Mouse (Mus musculus) forebrain, postnatal 0 days (tissue): ENCODE measurements around the gene Krr1. TPM values are rescaled to one million over a fixed set of nuclear protein-coding genes. Genes with fewer than 3 reads are reported as not detected.

Experiments
- ATAC-seq: fragments of 200-750 bp; cut with Nextera tagmentation; 2 replicates; pipeline ENCODE4 v1.8.0; 2017; ENCODE audit warnings: mild to moderate bottlenecking, moderate library complexity
- DNase-seq: peaks from one replicate; pipeline ENCODE4 v3.0.0-alpha.2; 2015
- H3K27ac ChIP-seq: fragments of 300-500 bp; sonication (generic); 2 replicates; pipeline ENCODE4 v1.5.1; 2014; ENCODE audit warnings: low read depth, mild to moderate bottlenecking, antibody characterized with exemption, low read length, moderate library complexity, mixed read lengths
- H3K27me3 ChIP-seq: fragments of 300-500 bp; sonication (generic); 2 replicates; pipeline ENCODE4 v1.6.1; 2014; ENCODE audit warnings: mild to moderate bottlenecking, low read length, mixed read lengths; ENCODE audit not compliant: insufficient read depth
- H3K36me3 ChIP-seq: fragments of 300-500 bp; sonication (generic); 2 replicates; pipeline ENCODE4 v1.6.1; 2014; ENCODE audit warnings: mild to moderate bottlenecking, moderate library complexity; ENCODE audit not compliant: insufficient read depth
- H3K4me1 ChIP-seq: fragments of 300-500 bp; sonication (generic); 2 replicates; pipeline ENCODE4 v1.6.1; 2014; ENCODE audit warnings: antibody characterized with exemption; ENCODE audit not compliant: insufficient read depth
- H3K4me2 ChIP-seq: fragments of 300-500 bp; sonication (generic); 2 replicates; pipeline ENCODE4 v1.6.1; 2014; ENCODE audit warnings: low read depth, mild to moderate bottlenecking, moderate library complexity
- H3K4me3 ChIP-seq: fragments of 300-500 bp; sonication (generic); 2 replicates; pipeline ENCODE4 v1.5.1; 2014; ENCODE audit warnings: low read depth, low read length, mixed read lengths
- H3K9ac ChIP-seq: fragments of 300-500 bp; sonication (generic); 2 replicates; pipeline ENCODE4 v1.6.1; 2014; ENCODE audit warnings: mild to moderate bottlenecking
- H3K9me3 ChIP-seq: fragments of 300-500 bp; sonication (generic); 2 replicates; pipeline ENCODE4 v1.6.1; 2016; ENCODE audit warnings: low read length
- CTCF ChIP-seq: sonication (generic); IDR thresholded peaks from 2 replicates; pipeline ENCODE4 v1.5.1; 2016; ENCODE audit warnings: antibody characterized with exemption, control low read depth, low read depth
- WGBS: fragments of 180-500 bp; shearing (Covaris S2); extraction: QIAGEN DNeasy Blood & Tissue Kit; methylation state at CpG from one replicate; pipeline ENCODE4 v1.1.7; 2014; 5-methylcytosine and 5-hydroxymethylcytosine counted together
- polyA plus RNA-seq: library from polyadenylated mRNA; unstranded; fragments of >200 nt; fragmentation: Nextera tagmentation; extraction: Ambion mirVana; gene quantifications from 2 replicates; pipeline ENCODE4 v1.2.1, GENCODE M21; 2015
- total RNA-seq: library from RNA; depleted of rRNA; stranded (reverse); fragments of >200 nt; gene quantifications from 2 replicates; pipeline ENCODE4 v1.2.3, GENCODE M21; 2014

Krr1 gene
- total and polyA plus RNA-seq, 2 experiments from 2014 or later, result 30.8 to 38.2 TPM

DNA sequence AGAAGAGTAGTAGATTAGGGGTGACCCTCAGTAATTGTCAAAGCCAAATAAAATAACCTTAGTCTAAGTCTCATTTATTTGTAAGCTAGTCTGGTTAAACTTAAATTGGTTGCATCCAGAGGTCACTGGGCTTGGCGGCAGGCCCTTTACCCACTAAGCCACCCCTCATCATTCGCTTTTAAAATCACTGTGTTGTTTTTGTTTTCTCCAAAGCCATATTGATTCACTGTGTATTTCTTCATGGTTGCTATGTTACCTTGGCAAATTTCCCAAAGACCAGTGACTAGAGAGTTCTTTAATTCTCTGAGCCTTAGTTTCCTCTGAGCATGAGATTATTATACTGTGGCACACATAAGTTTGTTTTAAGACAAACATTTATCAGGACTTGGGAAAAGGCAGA, 37.3 kb upstream of the Krr1 start:
- no peaks in the 10 kb centered on the region for H3K27me3 ChIP-seq
- 36% methylated on average over 2 of the region's 2 CpGs for WGBS
- H3K36me3 ChIP-seq, result no peaks in the 10 kb centered on the region
- no peak for TF ChIP-seq CTCF
- no peak for DNase-seq
- H3K4me1 ChIP-seq, result no peaks in the 10 kb centered on the region
- H3K9ac ChIP-seq, result no peak overlapping the region
- ATAC-seq, result no peak
- H3K9me3 ChIP-seq, result no peaks in the 10 kb centered on the region
- H3K4me3 ChIP-seq, result no peak overlapping the region
- no peak overlapping the region for H3K4me2 ChIP-seq
- no peak overlapping the region for H3K27ac ChIP-seq

DNA sequence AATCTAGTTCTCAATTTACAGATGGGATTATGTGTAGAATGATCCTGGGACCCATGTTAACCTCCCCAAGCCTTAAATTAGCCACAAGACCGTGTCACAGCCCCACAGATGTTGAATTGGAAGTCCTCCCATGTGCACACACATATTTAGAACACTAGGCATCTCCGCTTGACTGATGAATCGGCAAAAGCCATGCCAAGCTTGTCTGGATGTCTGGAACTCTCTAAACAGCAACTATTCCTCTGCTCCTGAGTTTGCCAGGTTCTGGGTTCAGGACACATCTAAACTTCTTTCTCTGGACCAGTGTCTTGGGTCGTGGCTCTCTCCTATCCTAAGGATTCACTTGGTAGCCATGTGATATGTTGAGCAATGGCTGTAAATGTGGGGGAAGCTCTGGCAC, 36.4 kb upstream of the Krr1 start:
- 74% methylated on average over 4 of the region's 4 CpGs for WGBS
- no peak overlapping the region for H3K27ac ChIP-seq
- H3K9ac ChIP-seq, result no peak overlapping the region
- no peaks in the 10 kb centered on the region for H3K9me3 ChIP-seq
- no peaks in the 10 kb centered on the region for H3K4me1 ChIP-seq
- H3K4me3 ChIP-seq, result no peak overlapping the region
- DNase-seq (no peak), ATAC-seq (no peak)
- no peaks in the 10 kb centered on the region for H3K27me3 ChIP-seq
- H3K36me3 ChIP-seq, result no peaks in the 10 kb centered on the region
- H3K4me2 ChIP-seq, result no peak overlapping the region
- TF ChIP-seq CTCF, result no peak

DNA sequence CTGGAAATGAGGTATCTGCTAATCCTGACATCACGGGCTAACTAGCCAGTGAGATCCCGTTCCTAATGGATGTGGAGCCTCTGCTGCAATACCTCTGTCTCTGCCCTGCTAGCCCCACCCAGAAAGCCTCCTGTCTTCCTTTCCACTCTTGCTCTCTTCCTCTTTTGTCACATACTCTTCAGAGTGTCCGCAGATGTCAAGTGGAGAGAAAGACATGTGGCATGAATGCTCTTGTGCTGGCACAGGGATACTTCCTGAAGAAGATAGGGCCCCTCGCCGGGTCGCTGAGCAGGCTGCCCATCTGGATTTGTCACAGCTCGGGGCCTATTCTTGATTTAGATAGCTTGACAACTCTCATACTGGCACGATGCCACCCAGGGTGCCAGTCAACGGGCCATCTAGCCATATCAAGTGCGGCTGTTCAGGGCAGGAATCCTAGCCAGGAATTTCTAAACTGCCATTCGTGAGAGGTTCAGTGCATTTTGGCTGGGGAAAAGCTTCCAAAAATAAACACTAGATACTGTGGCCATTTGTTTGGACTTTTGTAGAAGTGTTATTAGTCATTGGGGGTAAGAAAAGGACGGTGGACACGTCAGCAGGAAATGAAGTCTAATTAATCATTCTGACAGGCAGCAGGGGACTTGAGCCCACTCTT, 35.8 kb upstream of the Krr1 start:
- no peak for TF ChIP-seq CTCF
- H3K4me1 ChIP-seq, result no peaks in the 10 kb centered on the region
- no peaks in the 10 kb centered on the region for H3K27me3 ChIP-seq
- H3K4me2 ChIP-seq, result no peak overlapping the region
- H3K36me3 ChIP-seq, result no peaks in the 10 kb centered on the region
- 39% methylated on average over 13 of the region's 13 CpGs for WGBS
- no peak overlapping the region for H3K9ac ChIP-seq
- no peak overlapping the region for H3K27ac ChIP-seq
- ATAC-seq (peak; percentile 47), DNase-seq (peak; percentile 63)
- no peak overlapping the region for H3K4me3 ChIP-seq
- H3K9me3 ChIP-seq, result no peaks in the 10 kb centered on the region

- no peak for TF ChIP-seq CTCF
- 77% methylated on average over 5 of the region's 5 CpGs for WGBS
- no peak overlapping the region for H3K4me3 ChIP-seq
- ATAC-seq, result no peak
- H3K36me3 ChIP-seq, result no peaks in the 10 kb centered on the region
- no peaks in the 10 kb centered on the region for H3K4me1 ChIP-seq
- H3K4me2 ChIP-seq, result no peak overlapping the region
- H3K27ac ChIP-seq, result no peak overlapping the region
- DNase-seq, result no peak
- no peak overlapping the region for H3K9ac ChIP-seq
- H3K27me3 ChIP-seq, result no peaks in the 10 kb centered on the region
- H3K9me3 ChIP-seq, result no peaks in the 10 kb centered on the region
These were observed 35.3 kb upstream of the Krr1 start for GRCm38 (mm10) chr10:111937146-111937534.

GRCm38 (mm10) chr10:111943026-111943425, 29.4 kb upstream of the Krr1 start:
- Histone ChIP-seq H3K9me3 (no peaks in the 10 kb centered on the region), H3K27ac (no peak overlapping the region), H3K4me1 (no peaks in the 10 kb centered on the region), H3K4me3 (no peak overlapping the region), H3K27me3 (no peaks in the 10 kb centered on the region), H3K36me3 (no peaks in the 10 kb centered on the region), H3K9ac (no peak overlapping the region), H3K4me2 (no peak overlapping the region)
- WGBS, result 83% methylated on average over 7 of the region's 7 CpGs
- DNase-seq (no peak), ATAC-seq (no peak)
- no peak for TF ChIP-seq CTCF

DNA sequence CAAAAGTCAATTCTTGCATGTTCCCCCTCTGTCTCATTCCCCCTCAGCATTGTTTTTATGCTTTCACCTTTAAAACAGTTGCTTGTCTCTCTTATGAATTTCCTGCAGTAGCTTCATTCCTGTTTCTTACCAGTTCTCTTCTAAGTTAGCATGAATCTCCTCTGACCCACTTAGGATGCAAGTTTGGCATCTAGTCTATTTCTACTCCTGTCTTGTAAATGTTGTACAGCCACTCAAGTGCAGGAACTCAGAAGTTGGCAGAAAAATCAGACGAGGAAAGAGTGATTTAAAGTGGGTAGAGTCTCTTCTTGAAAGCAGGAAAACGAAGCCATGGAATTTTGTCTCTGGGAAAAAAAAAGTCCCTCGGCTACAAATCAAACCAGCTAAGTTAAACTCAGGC, 26.9 kb upstream of the Krr1 start:
- no peaks in the 10 kb centered on the region for H3K36me3 ChIP-seq
- no peaks in the 10 kb centered on the region for H3K4me1 ChIP-seq
- no peak overlapping the region for H3K4me2 ChIP-seq
- no peak for TF ChIP-seq CTCF
- H3K4me3 ChIP-seq, result no peak overlapping the region
- no peaks in the 10 kb centered on the region for H3K9me3 ChIP-seq
- no peak overlapping the region for H3K9ac ChIP-seq
- ATAC-seq (no peak), DNase-seq (no peak)
- no peak overlapping the region for H3K27ac ChIP-seq
- 71% methylated on average over 3 of the region's 3 CpGs for WGBS
- no peaks in the 10 kb centered on the region for H3K27me3 ChIP-seq

- DNase-seq, result no peak
- H3K9me3 ChIP-seq, result no peaks in the 10 kb centered on the region
- H3K9ac ChIP-seq, result no peak overlapping the region
- no peak overlapping the region for H3K27ac ChIP-seq
- H3K4me1 ChIP-seq, result no peaks in the 10 kb centered on the region
- H3K4me3 ChIP-seq, result no peak overlapping the region
- TF ChIP-seq CTCF, result no peak
- H3K4me2 ChIP-seq, result no peak overlapping the region
- H3K27me3 ChIP-seq, result no peaks in the 10 kb centered on the region
- H3K36me3 ChIP-seq, result no peaks in the 10 kb centered on the region
- 93% methylated on average over 1 of the region's 1 CpGs for WGBS
- no peak for ATAC-seq
These were observed 24.4 kb upstream of the Krr1 start for GRCm38 (mm10) chr10:111948041-111948440.
